Mouse (Mus musculus) adrenal gland, adult 18-20 months (tissue): ENCODE data around the gene Bcar3. TPM values are rescaled to one million over a fixed set of nuclear protein-coding genes. Genes with fewer than 3 reads are reported as not detected.

ENCODE experiments used
- DNase-seq, 2 experiments: peaks; one replicate each; pipeline ENCODE4 v3.0.0; 2021 to 2022; ENCODE audit warnings: low spot score in 2 of 2
- total RNA-seq, 2 experiments: library from RNA; stranded (reverse); gene quantifications; 1 replicate in 1 of 2; 2 replicates in 1 of 2; pipeline ENCODE4 v1.2.3; 2021

Bcar3 gene
- total RNA-seq, 2 experiments from 2014 or later = 50.6 to 58.6 TPM

GRCm38 (mm10) chr3:122478735-122479134, 184.8 kb downstream of the Bcar3 start:
- no peak for DNase-seq

- no peak for DNase-seq
Observed at GRCm38 (mm10) chr3:122480065-122480675, 186.2 kb downstream of the Bcar3 start.

- DNase-seq = no peak
Observed at GRCm38 (mm10) chr3:122480986-122481385, 187.1 kb downstream of the Bcar3 start.

- no peak for DNase-seq
Observed at GRCm38 (mm10) chr3:122481891-122482739, 188.2 kb downstream of the Bcar3 start.

- no peak for DNase-seq
Observed at GRCm38 (mm10) chr3:122483066-122483782, 189.3 kb downstream of the Bcar3 start.

- DNase-seq = no peak
Observed at GRCm38 (mm10) chr3:122483783-122484130, 189.8 kb downstream of the Bcar3 start.

- no peak for DNase-seq
Observed at GRCm38 (mm10) chr3:122484301-122484700, 190.4 kb downstream of the Bcar3 start.

GRCm38 (mm10) chr3:122485699-122486098, 191.8 kb downstream of the Bcar3 start:
- DNase-seq = no peak

GRCm38 (mm10) chr3:122486193-122486592, 192.3 kb downstream of the Bcar3 start:
- no peak for DNase-seq

- no peak for DNase-seq
Observed at GRCm38 (mm10) chr3:122488051-122488754, 194.3 kb downstream of the Bcar3 start.

- no peak for DNase-seq
Observed at GRCm38 (mm10) chr3:122490574-122490973, 196.6 kb downstream of the Bcar3 start.

- no peak for DNase-seq
Observed at GRCm38 (mm10) chr3:122492006-122492405, 198.1 kb downstream of the Bcar3 start.

- DNase-seq = no peak
Observed at GRCm38 (mm10) chr3:122492872-122493615, 199.1 kb downstream of the Bcar3 start.

- DNase-seq = no peak
Observed at GRCm38 (mm10) chr3:122494764-122495163, 200.8 kb downstream of the Bcar3 start.

- DNase-seq = peak in 1 of 2 experiments; percentile 58
Observed at GRCm38 (mm10) chr3:122497871-122498270, 203.9 kb downstream of the Bcar3 start.

GRCm38 (mm10) chr3:122498528-122498927, 204.6 kb downstream of the Bcar3 start:
- no peak for DNase-seq

GRCm38 (mm10) chr3:122499647-122500046, 205.7 kb downstream of the Bcar3 start:
- DNase-seq = no peak

GRCm38 (mm10) chr3:122500929-122501328, 207.0 kb downstream of the Bcar3 start:
- DNase-seq = no peak

- DNase-seq = no peak
Observed at GRCm38 (mm10) chr3:122506343-122506916, 212.5 kb downstream of the Bcar3 start.

- no peak for DNase-seq
Observed at GRCm38 (mm10) chr3:122507826-122508225, 213.9 kb downstream of the Bcar3 start.
